Mouse (Mus musculus) hindbrain, embryonic 14.5 days (tissue): ENCODE measurements around the gene Babam2. TPM values are rescaled to one million over a fixed set of nuclear protein-coding genes. Genes with fewer than 3 reads are reported as not detected.

Source experiments
- ATAC-seq: fragments of 200-750 bp; cut with Nextera tagmentation; 2 replicates; pipeline ENCODE4 v1.8.0; 2017; ENCODE audit warnings: moderate number of reproducible peaks, mild to moderate bottlenecking, moderate TSS enrichment, moderate library complexity; ENCODE audit not compliant: low FRiP score
- DNase-seq: peaks from one replicate; pipeline ENCODE4 v3.0.0-alpha.2; 2015; ENCODE audit warnings: low spot score
- H3K27ac ChIP-seq: fragments of 300-500 bp; sonication (generic); 2 replicates; pipeline ENCODE4 v1.5.1; 2014; ENCODE audit warnings: mild to moderate bottlenecking, moderate library complexity
- H3K27me3 ChIP-seq: fragments of 300-500 bp; sonication (generic); 2 replicates; pipeline ENCODE4 v1.6.1; 2014; ENCODE audit warnings: mild to moderate bottlenecking, low read length, mixed read lengths; ENCODE audit not compliant: control insufficient read depth, insufficient read depth
- H3K36me3 ChIP-seq: fragments of 300-500 bp; sonication (generic); replicated peaks from 2 replicates; pipeline ENCODE4 v1.6.1; 2014; ENCODE audit not compliant: control insufficient read depth, insufficient read depth
- H3K4me1 ChIP-seq: fragments of 300-500 bp; sonication (generic); replicated peaks from 2 replicates; pipeline ENCODE4 v1.6.1; 2014; ENCODE audit warnings: antibody characterized with exemption, low read length, mixed read lengths; ENCODE audit not compliant: control insufficient read depth, insufficient read depth
- H3K4me2 ChIP-seq: fragments of 300-500 bp; sonication (generic); replicated peaks from 2 replicates; pipeline ENCODE4 v1.6.1; 2014; ENCODE audit warnings: mild to moderate bottlenecking, moderate library complexity
- H3K4me3 ChIP-seq: fragments of 300-500 bp; sonication (generic); replicated peaks from 2 replicates; pipeline ENCODE4 v1.5.1; 2014; ENCODE audit warnings: mild to moderate bottlenecking, low read length
- H3K9ac ChIP-seq: fragments of 300-500 bp; sonication (generic); 2 replicates; pipeline ENCODE4 v1.6.1; 2014
- H3K9me3 ChIP-seq: fragments of 300-500 bp; sonication (generic); 2 replicates; pipeline ENCODE4 v1.6.1; 2016; ENCODE audit warnings: low read length; ENCODE audit not compliant: control insufficient read depth
- WGBS: fragments of 180-500 bp; shearing (Covaris S2); extraction: QIAGEN DNeasy Blood & Tissue Kit; methylation state at CpG from one replicate; pipeline ENCODE4 v1.1.7; 2014; 5-methylcytosine and 5-hydroxymethylcytosine counted together
- polyA plus RNA-seq: library from polyadenylated mRNA; unstranded; fragments of >200 nt; fragmentation: Nextera tagmentation; extraction: Ambion mirVana; gene quantifications from 2 replicates; pipeline ENCODE4 v1.2.1, GENCODE M21; 2014

Babam2 gene
- polyA plus RNA-seq, 1 experiment from 2014 or later: 39.8 TPM

DNA sequence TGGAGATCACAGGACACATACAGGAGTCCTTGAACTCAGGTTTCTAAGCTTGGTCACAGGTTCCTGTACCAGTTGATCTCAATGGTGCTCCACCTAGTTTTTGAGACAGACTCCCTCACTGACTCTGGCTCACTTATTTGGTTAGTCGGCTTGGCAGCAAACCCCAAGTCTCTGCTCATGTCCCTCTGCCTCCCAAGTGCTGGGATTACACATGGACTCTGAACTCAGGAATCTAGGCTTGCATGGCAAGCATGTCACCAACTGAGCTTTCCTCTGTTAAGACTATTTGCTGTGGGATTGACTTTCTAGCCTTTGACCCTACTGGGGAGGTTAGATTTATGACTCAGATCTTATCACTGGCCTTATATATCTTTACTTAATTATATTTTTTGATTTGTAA lies 65.3 kb downstream of the Babam2 start:
- no peak overlapping the region for H3K9ac ChIP-seq
- ATAC-seq (no peak), DNase-seq (no peak)
- no peak overlapping the region for H3K4me3 ChIP-seq
- H3K4me1 ChIP-seq: no peaks in the 10 kb centered on the region
- H3K9me3 ChIP-seq: no peaks in the 10 kb centered on the region
- WGBS: 100% methylated on average over 1 of the region's 1 CpGs
- H3K4me2 ChIP-seq: no peak overlapping the region
- no peak overlapping the region for H3K27ac ChIP-seq
- no peaks in the 10 kb centered on the region for H3K27me3 ChIP-seq
- H3K36me3 ChIP-seq: no peaks in the 10 kb centered on the region

DNA sequence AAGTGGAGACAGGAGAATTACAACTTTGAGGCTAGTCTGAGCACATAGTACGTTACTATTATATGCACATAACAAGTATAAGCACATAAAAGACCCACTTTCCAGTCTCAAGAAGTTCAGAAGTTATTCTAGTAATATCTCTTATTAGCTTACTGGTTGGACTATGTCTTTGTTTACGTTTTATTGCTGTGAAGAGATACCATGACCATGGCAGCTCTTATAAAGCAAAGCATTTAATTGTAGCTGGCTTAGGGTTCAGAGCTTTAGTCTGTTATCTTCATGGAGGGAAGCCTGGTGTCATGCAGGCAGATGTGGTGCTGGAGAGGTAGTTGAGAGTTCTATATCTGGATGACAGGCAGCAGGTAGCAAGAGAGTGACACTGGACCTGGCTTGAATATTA lies 68.3 kb downstream of the Babam2 start:
- no peak overlapping the region for H3K4me3 ChIP-seq
- no peak overlapping the region for H3K9ac ChIP-seq
- 92% methylated on average over 2 of the region's 2 CpGs for WGBS
- H3K27me3 ChIP-seq: no peaks in the 10 kb centered on the region
- H3K4me1 ChIP-seq: no peaks in the 10 kb centered on the region
- H3K4me2 ChIP-seq: no peak overlapping the region
- DNase-seq (no peak), ATAC-seq (no peak)
- H3K36me3 ChIP-seq: no peaks in the 10 kb centered on the region
- H3K9me3 ChIP-seq: no peaks in the 10 kb centered on the region
- no peak overlapping the region for H3K27ac ChIP-seq

DNA sequence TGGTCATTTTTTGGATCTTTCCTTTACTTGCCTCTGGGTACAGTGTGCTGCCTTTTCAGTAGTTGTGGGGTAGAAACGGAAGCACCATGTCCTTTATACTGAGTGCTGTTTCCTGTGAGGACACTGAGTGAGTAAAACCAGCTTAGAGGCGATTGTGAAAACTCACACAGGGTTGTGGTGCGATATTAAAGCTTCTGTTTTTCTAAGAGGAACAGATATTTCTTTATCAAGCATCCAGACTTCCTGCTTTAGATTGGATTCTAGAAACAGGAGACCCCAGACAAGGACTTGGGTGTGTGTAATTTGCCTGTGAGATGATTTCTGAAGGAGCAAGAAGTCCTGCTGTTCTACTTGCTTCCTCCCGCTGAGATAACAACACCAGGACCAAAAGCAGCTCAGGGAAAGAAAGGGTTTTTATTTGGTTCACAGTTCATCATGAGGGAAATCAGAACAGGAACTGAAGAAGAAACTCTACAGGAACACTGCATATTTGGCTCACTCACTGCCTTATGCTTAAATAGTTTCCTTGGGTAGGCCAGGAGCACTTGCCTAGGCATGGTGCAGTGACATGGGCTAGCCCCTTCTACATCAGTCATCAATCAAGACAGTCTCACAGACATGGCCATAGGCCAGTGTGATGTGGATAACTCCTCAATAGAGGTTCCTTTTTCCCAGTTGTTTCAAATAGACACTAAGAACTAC lies 69.5 kb downstream of the Babam2 start:
- H3K4me1 ChIP-seq: no peaks in the 10 kb centered on the region
- H3K4me2 ChIP-seq: no peak overlapping the region
- 63% methylated on average over 4 of the region's 4 CpGs for WGBS
- no peak overlapping the region for H3K4me3 ChIP-seq
- H3K9ac ChIP-seq: no peak overlapping the region
- ATAC-seq: no peak
- no peaks in the 10 kb centered on the region for H3K9me3 ChIP-seq
- no peaks in the 10 kb centered on the region for H3K27me3 ChIP-seq
- H3K27ac ChIP-seq: no peak overlapping the region
- no peak for DNase-seq
- H3K36me3 ChIP-seq: no peaks in the 10 kb centered on the region

DNA sequence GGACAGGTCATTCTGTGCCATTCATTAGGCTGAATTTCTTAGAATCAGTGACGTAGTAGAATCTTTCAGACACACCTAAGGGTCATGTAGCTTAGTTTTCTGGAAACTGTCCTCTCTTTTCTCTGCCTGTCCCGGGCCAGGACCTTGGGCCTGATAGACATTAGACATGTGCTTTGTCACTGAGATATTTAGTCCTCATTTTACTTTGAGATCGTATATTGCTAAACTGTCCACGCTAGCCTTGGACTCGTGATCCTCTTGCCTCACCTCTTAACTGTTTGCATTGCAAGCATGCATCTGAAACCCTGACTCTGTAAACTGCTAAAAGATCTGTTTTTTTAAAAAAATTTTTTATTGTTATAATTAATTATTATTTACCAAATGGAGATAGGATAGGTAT lies 74.0 kb downstream of the Babam2 start:
- no peaks in the 10 kb centered on the region for H3K4me1 ChIP-seq
- H3K27me3 ChIP-seq: no peaks in the 10 kb centered on the region
- no peak overlapping the region for H3K9ac ChIP-seq
- H3K36me3 ChIP-seq: no peaks in the 10 kb centered on the region
- no peak overlapping the region for H3K27ac ChIP-seq
- no peak overlapping the region for H3K4me2 ChIP-seq
- DNase-seq (no peak), ATAC-seq (no peak)
- H3K4me3 ChIP-seq: no peak overlapping the region
- 0 out of 2 replicates have a peak, but pooled peaks cover 9% of the 10 kb centered on the region for H3K9me3 ChIP-seq
- WGBS: 87% methylated on average over 5 of the region's 5 CpGs

DNA sequence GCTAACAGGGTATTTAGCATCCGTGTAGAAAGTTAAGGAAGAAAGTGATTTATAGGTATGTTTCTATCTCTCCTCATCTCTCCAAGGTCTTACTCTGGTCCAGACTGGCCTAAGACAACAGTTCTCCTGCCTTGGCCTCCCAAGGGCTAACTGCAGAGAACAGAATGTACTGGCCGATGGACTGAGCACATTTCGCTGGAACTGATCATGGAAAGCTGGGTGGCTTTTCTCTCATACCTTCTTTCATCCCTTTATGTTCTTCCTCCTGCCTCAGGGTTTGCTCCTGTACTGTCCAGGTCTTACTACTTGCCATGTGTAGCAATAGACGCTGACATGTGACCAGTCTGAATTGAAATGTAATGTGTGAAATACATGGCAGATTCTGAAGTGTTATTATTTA lies 74.4 kb downstream of the Babam2 start:
- WGBS: 95% methylated on average over 4 of the region's 4 CpGs
- no peak overlapping the region for H3K4me2 ChIP-seq
- no peaks in the 10 kb centered on the region for H3K4me1 ChIP-seq
- no peak overlapping the region for H3K4me3 ChIP-seq
- no peak for DNase-seq
- H3K9me3 ChIP-seq: 0 out of 2 replicates have a peak, but pooled peaks cover 9% of the 10 kb centered on the region
- ATAC-seq: no peak
- no peaks in the 10 kb centered on the region for H3K36me3 ChIP-seq
- H3K27ac ChIP-seq: no peak overlapping the region
- H3K9ac ChIP-seq: no peak overlapping the region
- no peaks in the 10 kb centered on the region for H3K27me3 ChIP-seq

DNA sequence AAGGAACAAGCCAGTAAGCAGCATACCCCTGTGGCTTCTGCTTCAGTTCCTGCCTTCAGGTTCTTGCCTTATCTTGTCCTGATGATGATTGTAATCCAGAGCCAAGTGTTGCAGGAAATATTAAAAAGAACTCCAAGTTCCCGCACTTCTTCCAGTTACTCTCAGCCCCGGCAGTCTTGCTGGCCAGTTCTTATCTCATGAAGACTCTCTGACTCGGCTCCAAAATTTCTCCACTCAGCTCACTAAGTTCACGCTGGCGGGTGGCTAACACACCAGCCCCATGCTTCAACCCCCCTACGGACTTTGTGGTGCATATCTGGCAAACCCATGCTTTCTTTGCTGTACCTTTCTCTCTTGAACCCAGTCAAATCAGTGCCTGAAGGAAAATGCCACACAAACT lies 77.5 kb downstream of the Babam2 start:
- H3K4me1 ChIP-seq: no peaks in the 10 kb centered on the region
- H3K4me2 ChIP-seq: no peak overlapping the region
- H3K9me3 ChIP-seq: 0 out of 2 replicates have a peak, but pooled peaks cover 9% of the 10 kb centered on the region
- H3K27ac ChIP-seq: no peak overlapping the region
- no peaks in the 10 kb centered on the region for H3K36me3 ChIP-seq
- DNase-seq (no peak), ATAC-seq (no peak)
- no peak overlapping the region for H3K4me3 ChIP-seq
- WGBS: over 99% methylated on average over 6 of the region's 6 CpGs
- H3K9ac ChIP-seq: no peak overlapping the region
- no peaks in the 10 kb centered on the region for H3K27me3 ChIP-seq

DNA sequence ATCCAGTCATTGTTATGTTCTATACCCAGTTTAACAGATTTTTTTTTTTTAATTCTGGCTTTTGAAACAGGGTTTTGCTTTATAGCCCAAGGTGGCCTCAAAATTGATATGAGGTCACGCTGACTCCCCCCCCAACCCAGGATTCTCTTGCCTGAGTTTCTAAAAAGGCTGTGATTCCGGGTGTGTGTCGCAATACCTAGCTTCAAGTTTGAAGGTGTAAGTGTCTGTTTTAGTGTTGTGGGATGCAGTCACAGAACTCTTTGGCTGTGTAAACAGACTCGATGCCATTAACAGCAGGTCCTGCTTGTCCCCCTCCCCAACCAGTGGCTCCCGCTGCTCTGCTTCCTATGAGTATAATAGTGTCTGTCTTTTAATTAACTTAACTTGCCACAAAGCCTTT lies 84.1 kb downstream of the Babam2 start:
- no peaks in the 10 kb centered on the region for H3K9me3 ChIP-seq
- H3K27me3 ChIP-seq: no peaks in the 10 kb centered on the region
- H3K4me2 ChIP-seq: no peak overlapping the region
- H3K4me1 ChIP-seq: no peaks in the 10 kb centered on the region
- H3K9ac ChIP-seq: no peak overlapping the region
- ATAC-seq (no peak), DNase-seq (no peak)
- 81% methylated on average over 5 of the region's 5 CpGs for WGBS
- H3K4me3 ChIP-seq: no peak overlapping the region
- H3K27ac ChIP-seq: no peak overlapping the region
- H3K36me3 ChIP-seq: no peaks in the 10 kb centered on the region

DNA sequence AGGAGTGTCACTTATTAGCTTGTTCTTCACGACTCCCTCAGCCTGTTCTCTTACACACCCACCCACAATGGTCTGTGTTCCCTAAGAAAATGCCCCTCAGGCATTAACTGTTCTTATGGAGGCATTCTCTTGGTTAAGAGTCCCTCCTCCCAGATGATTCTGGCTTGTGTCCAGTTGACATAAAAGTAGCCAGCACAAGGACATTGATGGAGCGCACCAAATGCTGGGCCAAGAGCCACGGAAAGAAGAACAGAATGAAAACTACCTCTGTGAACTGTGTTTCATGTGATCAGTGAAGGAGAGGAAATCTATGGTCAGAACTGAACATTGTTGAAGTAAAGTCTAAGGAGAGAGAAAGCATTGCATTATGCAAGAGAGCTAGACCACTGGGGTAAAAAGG lies 89.7 kb downstream of the Babam2 start:
- ATAC-seq (no peak), DNase-seq (no peak)
- H3K4me2 ChIP-seq: no peak overlapping the region
- no peak overlapping the region for H3K4me3 ChIP-seq
- H3K36me3 ChIP-seq: no peaks in the 10 kb centered on the region
- no peaks in the 10 kb centered on the region for H3K4me1 ChIP-seq
- H3K27ac ChIP-seq: no peak overlapping the region
- H3K9ac ChIP-seq: no peak overlapping the region
- 79% methylated on average over 3 of the region's 3 CpGs for WGBS
- H3K27me3 ChIP-seq: no peaks in the 10 kb centered on the region
- H3K9me3 ChIP-seq: no peaks in the 10 kb centered on the region

DNA sequence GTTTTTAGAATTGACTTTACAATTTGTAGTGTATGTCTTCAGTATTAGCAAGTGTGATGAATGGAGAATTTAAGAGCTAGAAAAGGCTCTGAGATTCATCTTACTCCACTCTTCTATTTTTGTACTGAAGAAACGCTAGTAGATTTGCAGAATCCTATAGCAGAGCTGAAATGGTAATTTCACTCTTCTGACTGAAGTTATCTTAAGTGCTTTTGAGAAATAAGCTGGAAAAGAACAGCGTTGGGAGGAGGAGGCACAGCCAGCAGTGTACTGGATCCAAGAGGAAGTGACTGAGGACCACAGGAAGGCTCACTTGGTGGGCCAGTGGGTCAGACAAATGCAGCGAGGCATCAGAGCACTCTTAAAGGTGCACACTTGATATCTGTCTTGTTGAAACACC lies 90.1 kb downstream of the Babam2 start:
- no peak for ATAC-seq
- H3K9me3 ChIP-seq: no peaks in the 10 kb centered on the region
- H3K27me3 ChIP-seq: no peaks in the 10 kb centered on the region
- DNase-seq: no peak
- H3K4me1 ChIP-seq: no peaks in the 10 kb centered on the region
- no peak overlapping the region for H3K4me3 ChIP-seq
- 92% methylated on average over 3 of the region's 3 CpGs for WGBS
- H3K4me2 ChIP-seq: no peak overlapping the region
- H3K27ac ChIP-seq: no peak overlapping the region
- no peak overlapping the region for H3K9ac ChIP-seq
- no peaks in the 10 kb centered on the region for H3K36me3 ChIP-seq

DNA sequence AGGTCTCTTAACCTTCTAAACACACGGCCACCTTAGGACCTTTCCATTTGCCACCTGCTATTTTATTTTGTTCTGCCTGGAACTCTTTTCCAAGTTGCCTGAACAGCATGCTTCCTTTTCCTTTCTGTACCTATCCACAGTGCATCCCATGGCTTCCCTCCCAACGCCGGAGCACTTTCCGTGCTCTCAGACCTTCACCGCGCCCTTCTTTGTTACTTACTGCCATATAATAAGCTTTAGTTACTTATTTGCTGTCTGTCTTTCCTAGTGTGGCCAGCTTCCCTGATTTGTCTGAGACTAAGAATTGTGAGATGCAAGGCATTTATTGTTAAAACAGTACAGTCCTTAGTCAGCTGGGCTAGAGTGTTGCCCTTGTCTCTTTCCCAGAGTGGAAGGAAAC lies 94.9 kb downstream of the Babam2 start:
- H3K4me2 ChIP-seq: no peak overlapping the region

More for the DNA sequence above, 94.9 kb downstream of the Babam2 start:
- H3K36me3 ChIP-seq: no peaks in the 10 kb centered on the region
- H3K27ac ChIP-seq: no peak overlapping the region
- no peak for ATAC-seq
- no peak for DNase-seq
- H3K4me3 ChIP-seq: no peak overlapping the region
- WGBS: 91% methylated on average over 6 of the region's 6 CpGs
- H3K27me3 ChIP-seq: no peaks in the 10 kb centered on the region
- H3K9me3 ChIP-seq: no peaks in the 10 kb centered on the region
- H3K9ac ChIP-seq: no peak overlapping the region
- H3K4me1 ChIP-seq: no peaks in the 10 kb centered on the region
